Mouse (Mus musculus): ENCODE data around the gene Rps6ka5. TPM values are rescaled to one million over a fixed set of nuclear protein-coding genes. Genes with fewer than 3 reads are reported as not detected.

The Rps6ka5 gene
- polyA plus RNA-seq, 1 experiment from 2014 or later, result 5.5 TPM

DNA sequence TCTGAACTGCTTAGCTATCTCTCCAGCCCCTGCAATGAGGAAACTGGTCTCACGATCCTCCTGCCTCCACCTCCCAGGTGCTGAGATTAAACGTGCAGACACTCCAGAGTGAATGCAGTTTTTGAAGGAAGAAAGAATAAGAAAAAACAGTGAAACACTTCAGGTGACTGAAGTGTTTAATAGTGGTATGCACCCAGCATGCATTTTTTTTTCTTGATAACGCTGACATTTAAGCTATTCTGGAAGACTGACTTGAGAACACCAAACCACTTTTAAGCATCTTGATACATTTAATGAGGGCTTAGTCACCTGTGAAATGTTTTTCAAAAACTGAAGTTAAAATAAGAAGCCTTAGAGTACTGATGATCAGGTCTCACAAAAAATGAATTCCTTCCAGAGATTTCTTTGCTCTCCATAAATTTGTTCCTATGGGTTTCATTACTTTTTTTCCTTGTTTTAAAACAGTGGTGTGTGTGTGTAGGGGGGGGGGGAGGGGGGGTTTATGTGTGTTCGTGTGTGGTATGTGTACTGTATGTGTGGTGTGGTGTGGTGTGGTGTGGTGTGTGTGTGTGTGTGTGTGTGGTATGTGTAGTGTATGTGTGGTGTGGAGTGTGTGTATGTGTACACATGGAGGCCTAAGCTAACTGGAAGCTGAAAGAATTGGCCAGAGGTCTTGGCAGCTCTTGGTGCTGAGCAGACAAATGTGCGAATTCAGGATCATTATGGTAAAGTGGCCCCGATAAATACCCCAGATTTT is 183.2 kb downstream of the Rps6ka5 start:
- WGBS, result 83% methylated on average over 6 of the region's 6 CpGs
- no peaks in the 10 kb centered on the region for H3K9me3 ChIP-seq (ENCODE audit: control insufficient read depth, low read length)
- H3K4me1 ChIP-seq (ENCODE audit: control insufficient read depth, insufficient read depth, low read length), result peaks cover 12% of the 10 kb centered on the region
- H3K9ac ChIP-seq (ENCODE audit: low read depth, low read length), result no peak overlapping the region
- no peak overlapping the region for H3K4me2 ChIP-seq (replicated peaks; ENCODE audit: low read depth, low read length)
- no peak overlapping the region for H3K27ac ChIP-seq (ENCODE audit: low read depth, low read length)
- no peak overlapping the region for H3K4me3 ChIP-seq (ENCODE audit: low read length)
- H3K36me3 ChIP-seq (ENCODE audit: control insufficient read depth, insufficient read depth, low read length), result no peaks in the 10 kb centered on the region; the same call in 1 of the 2 replicates
- ATAC-seq (ENCODE audit: low FRiP score, low TSS enrichment), result no peak
- no peaks in the 10 kb centered on the region for H3K27me3 ChIP-seq (ENCODE audit: control insufficient read depth, insufficient read depth, low read length)

DNA sequence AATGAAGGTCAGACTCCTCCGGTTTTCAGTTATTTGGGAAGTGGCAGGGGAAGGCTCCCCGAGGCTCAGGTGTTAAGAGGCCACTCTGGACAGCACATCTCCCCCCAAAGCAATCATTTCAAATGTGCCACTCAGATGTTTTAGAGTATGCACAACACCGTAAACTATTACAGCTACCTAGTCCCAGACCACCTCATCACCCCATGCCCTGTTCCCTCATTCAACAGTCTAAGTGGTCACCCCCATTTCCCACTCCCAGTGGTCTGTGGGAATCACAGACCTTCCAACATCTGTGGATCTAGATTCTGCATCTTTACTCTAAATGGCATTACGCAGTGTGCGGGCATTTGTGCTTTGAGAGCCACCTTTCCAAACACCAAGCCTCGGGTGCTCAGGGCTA is 184.3 kb downstream of the Rps6ka5 start:
- H3K4me3 ChIP-seq (ENCODE audit: low read length), result no peak overlapping the region
- no peak for ATAC-seq (ENCODE audit: low FRiP score, low TSS enrichment)
- WGBS, result 84% methylated on average over 6 of the region's 6 CpGs
- H3K27me3 ChIP-seq (ENCODE audit: control insufficient read depth, insufficient read depth, low read length), result no peaks in the 10 kb centered on the region
- H3K9ac ChIP-seq (ENCODE audit: low read depth, low read length), result no peak overlapping the region
- no peak overlapping the region for H3K27ac ChIP-seq (ENCODE audit: low read depth, low read length)
- H3K36me3 ChIP-seq (ENCODE audit: control insufficient read depth, insufficient read depth, low read length), result no peaks in the 10 kb centered on the region; the same call in 1 of the 2 replicates
- no peaks in the 10 kb centered on the region for H3K9me3 ChIP-seq (ENCODE audit: control insufficient read depth, low read length)
- no peak overlapping the region for H3K4me2 ChIP-seq (replicated peaks; ENCODE audit: low read depth, low read length)
- H3K4me1 ChIP-seq (ENCODE audit: control insufficient read depth, insufficient read depth, low read length), result peaks cover 15% of the 10 kb centered on the region

DNA sequence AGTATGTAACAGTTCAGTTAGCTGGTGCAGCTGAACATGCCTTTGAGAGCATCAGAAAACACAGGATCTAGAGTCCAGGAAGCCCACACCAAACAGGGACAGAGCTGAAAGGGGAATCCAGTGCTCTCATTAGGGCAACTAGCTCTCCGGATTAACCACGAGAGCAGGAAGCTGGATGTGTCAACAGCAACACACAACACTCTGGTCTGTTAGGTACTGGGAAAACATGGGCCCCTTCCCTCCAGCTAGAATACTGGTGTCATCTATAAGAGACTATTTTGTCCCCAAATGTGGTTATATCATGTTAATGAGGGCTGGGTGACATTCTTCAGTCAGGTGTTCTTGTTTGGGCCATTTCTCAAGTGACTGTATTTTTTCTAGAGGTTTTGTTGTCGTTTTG is 184.7 kb downstream of the Rps6ka5 start:
- H3K4me2 ChIP-seq (replicated peaks; ENCODE audit: low read depth, low read length), result no peak overlapping the region
- no peaks in the 10 kb centered on the region for H3K9me3 ChIP-seq (ENCODE audit: control insufficient read depth, low read length)
- H3K4me3 ChIP-seq (ENCODE audit: low read length), result no peak overlapping the region
- no peaks in the 10 kb centered on the region; the same call in 1 of the 2 replicates for H3K36me3 ChIP-seq (ENCODE audit: control insufficient read depth, insufficient read depth, low read length)
- H3K4me1 ChIP-seq (ENCODE audit: control insufficient read depth, insufficient read depth, low read length), result peaks cover 15% of the 10 kb centered on the region
- H3K27me3 ChIP-seq (ENCODE audit: control insufficient read depth, insufficient read depth, low read length), result no peaks in the 10 kb centered on the region
- ATAC-seq (ENCODE audit: low FRiP score, low TSS enrichment), result no peak
- H3K27ac ChIP-seq (ENCODE audit: low read depth, low read length), result no peak overlapping the region
- no peak overlapping the region for H3K9ac ChIP-seq (ENCODE audit: low read depth, low read length)
- 43% methylated on average over 3 of the region's 3 CpGs for WGBS

DNA sequence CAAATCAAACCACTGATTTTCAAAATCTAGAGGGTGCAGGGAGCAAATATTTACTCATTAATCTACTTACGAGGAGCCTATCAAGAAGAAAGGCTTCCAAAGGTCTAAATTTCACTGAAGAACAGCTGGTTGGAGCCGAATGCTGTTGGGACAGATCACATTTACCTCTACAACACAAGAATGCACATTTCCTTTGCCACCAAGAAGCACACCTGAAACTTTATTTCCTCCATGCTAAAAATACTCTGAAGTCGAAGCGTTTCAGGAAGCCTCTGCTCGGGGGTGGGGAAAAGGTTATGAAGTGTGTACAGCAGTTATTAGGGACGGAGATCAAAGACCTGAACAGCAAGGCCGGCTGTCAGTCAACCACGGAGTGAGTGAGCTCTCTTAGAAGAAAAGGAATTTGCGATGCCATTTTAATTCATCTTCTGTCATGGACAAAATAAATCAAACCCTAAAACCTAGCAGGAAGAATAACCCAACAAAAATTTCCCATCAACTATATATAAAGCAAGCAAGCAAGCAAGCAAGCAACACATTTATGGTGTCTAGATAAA is 187.5 kb downstream of the Rps6ka5 start:
- ATAC-seq (ENCODE audit: low FRiP score, low TSS enrichment), result no peak
- Histone ChIP-seq H3K36me3 (ENCODE audit: control insufficient read depth, insufficient read depth, low read length) (no peaks in the 10 kb centered on the region), H3K9me3 (ENCODE audit: control insufficient read depth, low read length) (no peaks in the 10 kb centered on the region), H3K4me2 (replicated peaks; ENCODE audit: low read depth, low read length) (no peak overlapping the region; the same call in 1 of the 2 replicates), H3K4me3 (ENCODE audit: low read length) (no peak overlapping the region), H3K9ac (ENCODE audit: low read depth, low read length) (no peak overlapping the region), H3K27me3 (ENCODE audit: control insufficient read depth, insufficient read depth, low read length) (no peaks in the 10 kb centered on the region), H3K27ac (ENCODE audit: low read depth, low read length) (peak overlapping the region; percentile 65; the same call in 1 of the 2 replicates), H3K4me1 (ENCODE audit: control insufficient read depth, insufficient read depth, low read length) (peaks cover 15% of the 10 kb centered on the region)
- 26% methylated on average over 9 of the region's 9 CpGs for WGBS

DNA sequence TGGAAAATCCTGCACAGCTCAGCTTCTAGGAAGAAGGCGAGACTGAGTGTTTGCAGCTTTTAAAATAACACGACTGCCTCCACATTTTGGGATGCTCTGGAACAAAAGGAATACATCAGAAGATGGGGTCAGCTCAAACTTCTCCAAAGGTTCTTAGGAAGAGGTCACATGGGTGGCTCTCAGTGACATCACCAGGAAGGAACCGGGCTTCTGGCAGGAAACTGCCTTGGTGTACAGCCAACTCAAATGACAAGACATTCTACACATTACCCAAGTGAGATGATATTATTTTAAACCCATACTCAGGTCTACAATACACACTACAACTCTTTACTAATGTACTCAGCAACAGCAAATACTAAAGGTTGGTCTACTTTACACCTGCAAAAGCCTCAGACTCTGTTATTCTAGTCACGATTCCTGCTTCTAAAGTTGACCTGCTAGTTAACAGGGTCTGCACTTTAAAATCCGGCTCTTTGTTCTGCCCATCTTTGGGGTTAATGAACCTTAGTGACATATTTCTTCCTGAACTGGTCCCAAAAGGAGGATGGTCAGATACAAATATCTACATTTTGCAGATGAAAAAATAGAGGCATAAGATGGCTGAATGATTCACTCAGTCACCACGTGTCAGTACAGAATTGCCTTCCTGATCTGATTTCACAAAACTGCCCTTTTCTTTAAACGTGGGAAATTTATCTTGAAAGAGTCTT is 188.2 kb downstream of the Rps6ka5 start:
- Histone ChIP-seq H3K9ac (ENCODE audit: low read depth, low read length) (no peak overlapping the region), H3K36me3 (ENCODE audit: control insufficient read depth, insufficient read depth, low read length) (no peaks in the 10 kb centered on the region), H3K4me3 (ENCODE audit: low read length) (no peak overlapping the region), H3K27me3 (ENCODE audit: control insufficient read depth, insufficient read depth, low read length) (no peaks in the 10 kb centered on the region), H3K9me3 (ENCODE audit: control insufficient read depth, low read length) (no peaks in the 10 kb centered on the region), H3K27ac (ENCODE audit: low read depth, low read length) (peak overlapping the region; percentile 65; the same call in 1 of the 2 replicates), H3K4me1 (ENCODE audit: control insufficient read depth, insufficient read depth, low read length) (peaks cover 15% of the 10 kb centered on the region), H3K4me2 (replicated peaks; ENCODE audit: low read depth, low read length) (no peak overlapping the region)
- peak; percentile 44; the same call in 1 of the 2 replicates for ATAC-seq (ENCODE audit: low FRiP score, low TSS enrichment)
- 30% methylated on average over 7 of the region's 7 CpGs for WGBS

DNA sequence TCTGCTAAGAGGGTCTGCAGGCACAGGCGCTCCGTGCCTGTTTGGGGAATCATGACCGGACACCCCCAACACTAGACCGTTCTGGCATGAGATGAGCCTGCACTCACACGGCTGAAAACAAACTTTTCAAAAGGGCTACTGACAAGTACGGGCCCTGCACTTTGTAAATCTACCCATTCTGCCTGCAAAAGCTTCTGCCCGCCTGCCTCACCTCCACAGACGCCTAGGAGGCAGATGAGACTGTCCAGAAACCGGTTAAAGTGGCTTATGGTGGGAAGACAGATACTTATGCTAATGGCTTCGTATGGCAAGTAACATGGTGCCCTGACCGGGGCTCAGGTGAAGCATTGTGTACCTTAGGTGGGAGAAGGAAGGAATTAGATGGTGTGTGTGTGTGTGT is 189.7 kb downstream of the Rps6ka5 start:
- no peak for ATAC-seq (ENCODE audit: low FRiP score, low TSS enrichment)
- no peaks in the 10 kb centered on the region for H3K9me3 ChIP-seq (ENCODE audit: control insufficient read depth, low read length)
- WGBS, result 85% methylated on average over 11 of the region's 11 CpGs

DNA sequence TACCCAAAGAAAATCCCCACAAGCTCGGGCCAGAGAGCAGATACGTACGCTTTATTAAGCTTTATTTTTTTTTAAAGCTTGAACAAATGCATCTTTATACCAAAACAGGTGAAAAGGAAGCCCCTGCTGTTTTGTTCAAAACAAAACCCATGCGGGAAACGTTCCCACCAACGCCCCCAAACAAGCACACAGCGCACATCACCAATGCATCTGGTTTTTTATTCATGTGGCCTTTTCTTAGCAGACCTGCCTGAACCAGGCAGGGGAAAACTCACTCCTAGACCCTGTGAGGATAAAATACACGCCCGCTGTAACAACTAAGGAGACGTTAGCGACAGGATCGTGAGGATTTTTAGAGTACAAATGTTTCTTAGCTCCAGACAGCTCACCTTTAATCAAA is 191.8 kb downstream of the Rps6ka5 start:
- no peaks in the 10 kb centered on the region for H3K9me3 ChIP-seq (ENCODE audit: control insufficient read depth, low read length)
- no peaks in the 10 kb centered on the region for H3K36me3 ChIP-seq (ENCODE audit: control insufficient read depth, insufficient read depth, low read length)
- no peak overlapping the region for H3K27ac ChIP-seq (ENCODE audit: low read depth, low read length)
- no peak overlapping the region for H3K9ac ChIP-seq (ENCODE audit: low read depth, low read length)
- no peak overlapping the region for H3K4me2 ChIP-seq (replicated peaks; ENCODE audit: low read depth, low read length)
- WGBS, result 71% methylated on average over 12 of the region's 12 CpGs
- no peaks in the 10 kb centered on the region for H3K27me3 ChIP-seq (ENCODE audit: control insufficient read depth, insufficient read depth, low read length)
- no peak overlapping the region for H3K4me3 ChIP-seq (ENCODE audit: low read length)
- H3K4me1 ChIP-seq (ENCODE audit: control insufficient read depth, insufficient read depth, low read length), result peaks cover 15% of the 10 kb centered on the region
- ATAC-seq (ENCODE audit: low FRiP score, low TSS enrichment), result no peak

More for the DNA sequence above, 189.7 kb downstream of the Rps6ka5 start:
- H3K4me1 ChIP-seq (ENCODE audit: control insufficient read depth, insufficient read depth, low read length), result peaks cover 15% of the 10 kb centered on the region
- no peak overlapping the region for H3K4me2 ChIP-seq (replicated peaks; ENCODE audit: low read depth, low read length)
- no peak overlapping the region for H3K27ac ChIP-seq (ENCODE audit: low read depth, low read length)
- H3K36me3 ChIP-seq (ENCODE audit: control insufficient read depth, insufficient read depth, low read length), result no peaks in the 10 kb centered on the region
- H3K27me3 ChIP-seq (ENCODE audit: control insufficient read depth, insufficient read depth, low read length), result no peaks in the 10 kb centered on the region
- H3K9ac ChIP-seq (ENCODE audit: low read depth, low read length), result no peak overlapping the region
- H3K4me3 ChIP-seq (ENCODE audit: low read length), result no peak overlapping the region

DNA sequence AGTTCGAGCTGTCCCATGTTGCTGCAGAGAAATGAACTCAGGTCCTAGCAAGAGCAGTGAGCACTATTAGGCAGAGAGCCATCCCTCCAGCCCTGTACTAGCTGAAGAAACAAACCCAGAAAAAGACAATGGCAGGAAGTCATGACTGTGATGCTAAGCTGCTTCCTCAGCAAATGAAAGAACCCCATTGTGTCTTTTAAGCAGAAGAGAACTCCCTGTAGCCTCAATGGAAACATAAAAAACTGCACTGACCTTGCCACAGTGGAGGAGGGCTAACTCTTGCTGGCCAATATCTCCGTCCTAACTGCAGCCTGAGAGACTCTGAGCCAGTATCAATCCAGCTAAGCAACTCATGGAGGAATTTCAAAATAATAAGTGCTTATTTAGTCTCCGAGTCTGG is 192.8 kb downstream of the Rps6ka5 start:
- Histone ChIP-seq H3K9me3 (ENCODE audit: control insufficient read depth, low read length) (no peaks in the 10 kb centered on the region), H3K36me3 (ENCODE audit: control insufficient read depth, insufficient read depth, low read length) (no peaks in the 10 kb centered on the region), H3K4me3 (ENCODE audit: low read length) (no peak overlapping the region), H3K9ac (ENCODE audit: low read depth, low read length) (no peak overlapping the region), H3K4me2 (replicated peaks; ENCODE audit: low read depth, low read length) (no peak overlapping the region), H3K27ac (ENCODE audit: low read depth, low read length) (no peak overlapping the region), H3K27me3 (ENCODE audit: control insufficient read depth, insufficient read depth, low read length) (no peaks in the 10 kb centered on the region), H3K4me1 (ENCODE audit: control insufficient read depth, insufficient read depth, low read length) (peaks cover 13% of the 10 kb centered on the region)
- no peak for ATAC-seq (ENCODE audit: low FRiP score, low TSS enrichment)
- 62% methylated on average over 3 of the region's 3 CpGs for WGBS

DNA sequence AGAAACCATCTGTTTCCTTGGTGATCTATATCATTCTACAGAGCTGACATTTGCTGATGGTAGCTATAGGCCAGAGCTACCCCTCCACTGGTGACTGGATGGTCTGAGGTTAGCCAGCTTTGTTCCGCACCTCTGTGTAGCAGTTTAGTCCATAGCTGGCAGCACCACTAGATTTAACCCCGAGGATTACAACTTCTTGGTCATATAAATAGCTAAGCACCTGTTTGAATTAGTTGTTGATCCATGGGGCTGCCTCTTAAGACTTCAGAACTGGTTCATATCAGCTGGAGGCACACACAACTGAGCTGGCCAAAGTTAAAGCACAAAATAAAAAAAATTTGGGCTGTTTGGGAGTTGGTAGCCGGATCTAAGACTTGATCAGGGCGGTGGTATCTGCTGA is 193.6 kb downstream of the Rps6ka5 start:
- H3K36me3 ChIP-seq (ENCODE audit: control insufficient read depth, insufficient read depth, low read length), result no peaks in the 10 kb centered on the region
- WGBS, result 77% methylated on average over 4 of the region's 4 CpGs

More for the DNA sequence above, 193.6 kb downstream of the Rps6ka5 start:
- Histone ChIP-seq H3K27me3 (ENCODE audit: control insufficient read depth, insufficient read depth, low read length) (no peaks in the 10 kb centered on the region), H3K4me3 (ENCODE audit: low read length) (no peak overlapping the region), H3K4me2 (replicated peaks; ENCODE audit: low read depth, low read length) (no peak overlapping the region), H3K4me1 (ENCODE audit: control insufficient read depth, insufficient read depth, low read length) (peaks cover 12% of the 10 kb centered on the region; the same call in 1 of the 2 replicates), H3K9ac (ENCODE audit: low read depth, low read length) (no peak overlapping the region), H3K9me3 (ENCODE audit: control insufficient read depth, low read length) (no peaks in the 10 kb centered on the region), H3K27ac (ENCODE audit: low read depth, low read length) (no peak overlapping the region)
- no peak for ATAC-seq (ENCODE audit: low FRiP score, low TSS enrichment)
